Mouse (Mus musculus) spleen, adult 2 months (tissue): ENCODE results near the gene Slc9a3.

Experiments
- CTCF ChIP-seq: fragments of 200-500 bp; IDR thresholded peaks from 2 replicates; pipeline ENCODE4 v1.5.1; 2011; ENCODE audit warnings: mild to moderate bottlenecking, inconsistent platforms; ENCODE audit not compliant: insufficient read depth, insufficient read length, insufficient replicate concordance; ENCODE audit errors: extremely low read depth
- POLR2A ChIP-seq: fragments of 200-500 bp; IDR thresholded peaks from 2 replicates; pipeline ENCODE4 v1.6.1; 2011; ENCODE audit warnings: low read depth, low read length, inconsistent platforms

- TF ChIP-seq POLR2A (no peak; the same call in 1 of the 2 replicates), CTCF (no peak)
Observed at GRCm38 (mm10) chr13:74166348-74167056, 45.2 kb downstream of the Slc9a3 start.
